Mouse (Mus musculus) heart, embryonic 14.5 days (tissue): ENCODE measurements around the gene Smndc1. TPM values are rescaled to one million over a fixed set of nuclear protein-coding genes. Genes with fewer than 3 reads are reported as not detected.
A peak's percentile ranks its signal among the peaks of the same experiment; 100 is the strongest.

Experiments used
- ATAC-seq: fragments of 200-750 bp; cut with Nextera tagmentation; 2 replicates; pipeline ENCODE4 v1.8.0; 2017; ENCODE audit warnings: low read depth, moderate TSS enrichment; ENCODE audit not compliant: insufficient number of reproducible peaks, insufficient read depth, low FRiP score
- H3K27ac ChIP-seq, 2 experiments: fragments of 200-500 bp in 1 of 2; fragments of 300-500 bp in 1 of 2; sonication (generic) in 1 of 2; replicated peaks in 1 of 2; 2 replicates each; pipeline ENCODE4 v1.5.1; 2012 to 2014; ENCODE audit warnings: low read depth in 2 of 2, low read length in 2 of 2, control low read depth in 1 of 2, mild to moderate bottlenecking in 1 of 2, mixed read lengths in 1 of 2; ENCODE audit not compliant: control insufficient read depth in 1 of 2, insufficient read depth in 1 of 2
- H3K27me3 ChIP-seq: fragments of 300-500 bp; sonication (generic); 2 replicates; pipeline ENCODE4 v1.6.1; 2014; ENCODE audit warnings: mild to moderate bottlenecking, low read length, control low read depth; ENCODE audit not compliant: control insufficient read depth, insufficient read depth
- H3K36me3 ChIP-seq: fragments of 300-500 bp; sonication (generic); 2 replicates; pipeline ENCODE4 v1.6.1; 2014; ENCODE audit warnings: mild to moderate bottlenecking, control low read depth, low read length, mixed read lengths; ENCODE audit not compliant: control insufficient read depth, insufficient read depth
- H3K4me1 ChIP-seq, 2 experiments: fragments of 200-500 bp in 1 of 2; fragments of 300-500 bp in 1 of 2; sonication (generic) in 1 of 2; 2 replicates each; pipeline ENCODE4 v1.6.1; 2012 to 2014; ENCODE audit warnings: low read length in 2 of 2, control low read depth in 1 of 2, mixed read lengths in 1 of 2; ENCODE audit not compliant: control insufficient read depth in 2 of 2, insufficient read depth in 2 of 2
- H3K4me2 ChIP-seq: fragments of 300-500 bp; sonication (generic); 2 replicates; pipeline ENCODE4 v1.6.1; 2014; ENCODE audit warnings: mild to moderate bottlenecking, low read length
- H3K4me3 ChIP-seq, 2 experiments: fragments of 200-500 bp in 1 of 2; fragments of 300-500 bp in 1 of 2; sonication (generic) in 1 of 2; 2 replicates each; pipeline ENCODE4 v1.5.1; 2012 to 2014; ENCODE audit warnings: low read length in 2 of 2, mild to moderate bottlenecking in 2 of 2, control low read depth in 1 of 2, low read depth in 1 of 2, moderate library complexity in 1 of 2; ENCODE audit not compliant: control insufficient read depth in 1 of 2, insufficient read depth in 1 of 2
- H3K9ac ChIP-seq: fragments of 300-500 bp; sonication (generic); 2 replicates; pipeline ENCODE4 v1.6.1; 2014; ENCODE audit warnings: mild to moderate bottlenecking, low read length
- H3K9me3 ChIP-seq: fragments of 300-500 bp; sonication (generic); 2 replicates; pipeline ENCODE4 v1.6.1; 2016; ENCODE audit warnings: low read length, control low read depth; ENCODE audit not compliant: control insufficient read depth
- WGBS: fragments of 180-500 bp; shearing (Covaris S2); extraction: QIAGEN DNeasy Blood & Tissue Kit; methylation state at CpG from one replicate; pipeline ENCODE4 v1.1.7; 2014; 5-methylcytosine and 5-hydroxymethylcytosine counted together
- polyA plus RNA-seq: library from polyadenylated mRNA; unstranded; fragments of >200 nt; fragmentation: Nextera tagmentation; extraction: Ambion mirVana; gene quantifications from 2 replicates; pipeline ENCODE4 v1.2.1, GENCODE M21; 2014

Gene Smndc1
- polyA plus RNA-seq, 1 experiment from 2014 or later = 32.7 TPM

- H3K9ac ChIP-seq = peak overlapping the region; percentile 27; the same call in 1 of the 2 replicates
- ATAC-seq = no peak
Measured at GRCm38 (mm10) chr19:53409663-53410307, 19.4 kb upstream of the Smndc1 start.

GRCm38 (mm10) chr19:53408398-53408797 is 18.0 kb upstream of the Smndc1 start:
- H3K9me3 ChIP-seq = no peaks in the 10 kb centered on the region
- H3K4me3 ChIP-seq = no peak overlapping the region
- peaks cover 16 to 24% of the 10 kb centered on the region in 2 experiments for H3K4me1 ChIP-seq
- H3K27ac ChIP-seq = no peak overlapping the region
- no peak for ATAC-seq
- WGBS = 87% methylated on average over 8 of the region's 8 CpGs
- no peaks in the 10 kb centered on the region for H3K36me3 ChIP-seq
- no peaks in the 10 kb centered on the region for H3K27me3 ChIP-seq
- H3K9ac ChIP-seq = no peak overlapping the region
- H3K4me2 ChIP-seq = no peak overlapping the region

More at GRCm38 (mm10) chr19:53409663-53410307, 19.4 kb upstream of the Smndc1 start:
- H3K27me3 ChIP-seq = no peaks in the 10 kb centered on the region
- no peak overlapping the region for H3K27ac ChIP-seq
- H3K9me3 ChIP-seq = no peaks in the 10 kb centered on the region
- H3K4me2 ChIP-seq = peak overlapping the region; percentile 47
- H3K4me1 ChIP-seq = peaks cover 22 to 35% of the 10 kb centered on the region in 2 experiments
- WGBS = 42% methylated on average over 17 of the region's 17 CpGs
- no peak overlapping the region for H3K4me3 ChIP-seq
- no peaks in the 10 kb centered on the region for H3K36me3 ChIP-seq

GRCm38 (mm10) chr19:53407350-53407749 is 17.0 kb upstream of the Smndc1 start:
- 36% methylated on average over 2 of the region's 2 CpGs for WGBS
- no peak for ATAC-seq
- no peak overlapping the region for H3K4me3 ChIP-seq
- H3K9ac ChIP-seq = no peak overlapping the region
- no peaks in the 10 kb centered on the region for H3K36me3 ChIP-seq
- H3K4me2 ChIP-seq = no peak overlapping the region
- no peak overlapping the region for H3K27ac ChIP-seq
- no peaks in the 10 kb centered on the region for H3K27me3 ChIP-seq
- H3K4me1 ChIP-seq = peaks cover 13 to 20% of the 10 kb centered on the region in 2 experiments
- H3K9me3 ChIP-seq = no peaks in the 10 kb centered on the region

GRCm38 (mm10) chr19:53405810-53406209 is 15.4 kb upstream of the Smndc1 start:
- H3K9me3 ChIP-seq = no peaks in the 10 kb centered on the region
- WGBS = 49% methylated on average over 2 of the region's 2 CpGs
- no peak overlapping the region for H3K9ac ChIP-seq
- no peak overlapping the region for H3K27ac ChIP-seq
- no peak for ATAC-seq
- H3K4me3 ChIP-seq = no peak overlapping the region
- H3K36me3 ChIP-seq = no peaks in the 10 kb centered on the region
- peaks cover 6 to 8% of the 10 kb centered on the region in 2 experiments; a peak in 2 of 4 replicates for H3K4me1 ChIP-seq
- H3K27me3 ChIP-seq = no peaks in the 10 kb centered on the region
- H3K4me2 ChIP-seq = no peak overlapping the region

- ATAC-seq = no peak
- no peak overlapping the region for H3K4me2 ChIP-seq
- 78% methylated on average over 18 of the region's 18 CpGs for WGBS
- no peaks in the 10 kb centered on the region for H3K9me3 ChIP-seq
- H3K27ac ChIP-seq = no peak overlapping the region
- H3K9ac ChIP-seq = no peak overlapping the region
- H3K36me3 ChIP-seq = no peaks in the 10 kb centered on the region
- no peak overlapping the region for H3K4me3 ChIP-seq
- H3K27me3 ChIP-seq = no peaks in the 10 kb centered on the region
- peaks cover under 1 to 2% of the 10 kb centered on the region in 2 experiments; a peak in 1 of 4 replicates for H3K4me1 ChIP-seq
Measured at GRCm38 (mm10) chr19:53404837-53405356, 14.5 kb upstream of the Smndc1 start.

GRCm38 (mm10) chr19:53404219-53404836 is 13.9 kb upstream of the Smndc1 start:
- Histone ChIP-seq H3K27ac (no peak overlapping the region), H3K4me1 (peaks cover 0 to 2% of the 10 kb centered on the region in 2 experiments; a peak in 1 of 4 replicates), H3K9me3 (no peaks in the 10 kb centered on the region), H3K36me3 (no peaks in the 10 kb centered on the region), H3K27me3 (no peaks in the 10 kb centered on the region), H3K9ac (no peak overlapping the region), H3K4me2 (no peak overlapping the region), H3K4me3 (no peak overlapping the region)
- 71% methylated on average over 10 of the region's 10 CpGs for WGBS
- ATAC-seq = no peak

GRCm38 (mm10) chr19:53402741-53403432 is 12.5 kb upstream of the Smndc1 start:
- Histone ChIP-seq H3K9me3 (no peaks in the 10 kb centered on the region), H3K27ac (no peak overlapping the region), H3K4me1 (peaks cover 0 to 2% of the 10 kb centered on the region in 2 experiments; a peak in 1 of 4 replicates), H3K9ac (no peak overlapping the region), H3K4me3 (no peak overlapping the region), H3K27me3 (no peaks in the 10 kb centered on the region), H3K36me3 (no peaks in the 10 kb centered on the region), H3K4me2 (no peak overlapping the region)
- 42% methylated on average over 12 of the region's 12 CpGs for WGBS
- no peak for ATAC-seq
